Mouse (Mus musculus): Measurements from ENCODE around the gene Dcaf7. TPM values are rescaled to one million over a fixed set of nuclear protein-coding genes. Genes with fewer than 3 reads are reported as not detected.
A peak's percentile ranks its signal among the peaks of the same experiment; 100 is the strongest.
"Not testable (repeated sequence)": the region's sequence is repeated elsewhere in the genome, so short reads cannot be mapped to it uniquely, and the experiment has no call there.

The Dcaf7 gene
- total RNA-seq, 1 experiment: 30.3 TPM

DNA sequence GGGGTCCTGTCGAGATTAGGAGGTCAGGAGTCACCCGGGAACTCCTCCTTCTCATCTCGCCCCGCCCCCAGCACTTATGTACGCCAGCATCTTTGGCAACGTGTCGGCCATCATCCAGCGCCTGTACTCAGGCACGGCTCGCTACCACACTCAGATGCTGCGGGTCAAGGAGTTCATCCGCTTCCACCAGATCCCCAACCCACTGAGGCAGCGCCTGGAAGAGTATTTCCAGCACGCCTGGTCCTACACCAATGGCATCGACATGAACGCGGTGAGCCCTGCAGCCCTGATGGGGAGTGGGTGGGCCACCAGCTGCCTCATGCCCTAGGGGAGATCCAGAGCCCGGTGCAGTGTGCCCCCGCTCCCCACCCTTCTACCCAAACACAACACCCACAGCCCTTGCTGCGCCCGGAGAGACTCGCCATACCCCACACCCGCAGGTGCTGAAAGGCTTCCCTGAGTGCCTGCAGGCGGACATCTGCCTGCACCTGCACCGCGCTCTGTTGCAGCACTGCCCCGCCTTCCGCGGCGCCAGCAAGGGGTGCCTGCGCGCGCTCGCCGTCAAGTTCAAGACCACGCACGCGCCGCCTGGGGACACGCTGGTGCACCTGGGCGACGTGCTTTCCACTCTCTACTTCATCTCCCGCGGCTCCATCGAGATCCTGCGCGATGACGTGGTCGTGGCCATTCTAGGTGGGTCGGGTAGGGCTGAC is 16.5 kb upstream of the Dcaf7 start:
- DNase-seq (ENCODE audit: low read depth, low spot score): no peak
- TF ChIP-seq CHD2 (IDR thresholded peaks at IDR 0.05; ENCODE audit: low read depth, low read length) (no peak), HCFC1 (IDR thresholded peaks at IDR 0.05; ENCODE audit: borderline replicate concordance, insufficient read depth, low read length) (no peak), ZNF384 (IDR thresholded peaks at IDR 0.05; ENCODE audit: low read depth, low read length) (no peak), ZC3H11A (IDR thresholded peaks at IDR 0.05; ENCODE audit: borderline replicate concordance, low read depth, low read length) (no peak), MAFK (IDR thresholded peaks at IDR 0.05; ENCODE audit: insufficient read depth, low read depth, low read length) (no peak)
- no peak overlapping the region for H3K27ac ChIP-seq (ENCODE audit: insufficient read depth, low read depth, low read length, poor library complexity, severe bottlenecking)

DNA sequence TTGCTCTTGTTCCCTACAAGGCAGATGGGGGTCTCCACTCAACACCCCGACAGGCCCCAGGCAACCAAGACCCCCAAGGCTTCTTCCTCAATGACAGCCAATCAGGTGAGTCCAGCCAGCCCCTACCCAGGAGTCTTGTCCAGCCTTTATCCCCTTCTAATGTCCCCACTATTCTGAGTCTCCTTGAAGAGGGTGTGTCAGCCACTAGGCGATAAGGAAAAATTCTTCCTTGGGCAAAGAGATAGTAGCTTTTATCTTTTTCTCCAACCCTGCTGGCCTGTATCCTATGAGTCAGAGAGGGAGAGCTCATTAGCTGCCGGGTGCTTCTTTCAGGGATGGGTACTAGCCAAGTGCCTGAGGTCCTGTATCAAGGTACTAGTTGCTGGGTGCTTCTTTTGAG is 10.9 kb upstream of the Dcaf7 start:
- Histone ChIP-seq H3K4me1 (ENCODE audit: control insufficient read depth in 2 of 2, insufficient read depth in 2 of 2, low read length in 2 of 2, poor library complexity in 1 of 2) (no peaks in the 10 kb centered on the region), H3K27ac (ENCODE audit: insufficient read depth, low read depth, low read length, poor library complexity, severe bottlenecking) (no peak overlapping the region), H3K36me3 (ENCODE audit: control insufficient read depth, insufficient read depth, low read length, poor library complexity, severe bottlenecking) (peaks cover 3% of the 10 kb centered on the region; the same call in 1 of the 2 replicates), H3K4me3 (ENCODE audit: insufficient read depth in 1 of 2, low read depth in 1 of 2, low read length in 2 of 2, poor library complexity in 1 of 2, severe bottlenecking in 1 of 2) (no peak overlapping the region), H3K9ac (ENCODE audit: insufficient read depth, low read depth, low read length, poor library complexity, severe bottlenecking) (no peak overlapping the region), H3K9me3 (ENCODE audit: control insufficient read depth, insufficient read depth, low read depth, low read length) (no peaks in the 10 kb centered on the region)
- TF ChIP-seq CHD2 (IDR thresholded peaks at IDR 0.05; ENCODE audit: low read depth, low read length): no peak
- TF ChIP-seq ZNF384 (IDR thresholded peaks at IDR 0.05; ENCODE audit: low read depth, low read length): no peak
- TF ChIP-seq HCFC1 (IDR thresholded peaks at IDR 0.05; ENCODE audit: borderline replicate concordance, insufficient read depth, low read length): no peak
- TF ChIP-seq ZC3H11A (IDR thresholded peaks at IDR 0.05; ENCODE audit: borderline replicate concordance, low read depth, low read length): no peak
- TF ChIP-seq MAFK (IDR thresholded peaks at IDR 0.05; ENCODE audit: insufficient read depth, low read depth, low read length): no peak
- DNase-seq (ENCODE audit: low read depth, low spot score): no peak
- in situ Hi-C loops (cut with MboI; ENCODE audit: low sequenced_read_pairs in 2 of 2, unreplicated experiment in 2 of 2): no loop called here

More for the DNA sequence above, 16.5 kb upstream of the Dcaf7 start:
- Histone ChIP-seq H3K4me3 (ENCODE audit: insufficient read depth in 1 of 2, low read depth in 1 of 2, low read length in 2 of 2, poor library complexity in 1 of 2, severe bottlenecking in 1 of 2) (peak overlapping the region; percentile 43 to 69), H3K9ac (ENCODE audit: insufficient read depth, low read depth, low read length, poor library complexity, severe bottlenecking) (peak overlapping the region; percentile 52), H3K4me1 (ENCODE audit: control insufficient read depth in 2 of 2, insufficient read depth in 2 of 2, low read length in 2 of 2, poor library complexity in 1 of 2) (peaks cover 4 to 5% of the 10 kb centered on the region in 2 experiments; a peak in 2 of 4 replicates), H3K36me3 (ENCODE audit: control insufficient read depth, insufficient read depth, low read length, poor library complexity, severe bottlenecking) (peaks cover 3% of the 10 kb centered on the region; the same call in 1 of the 2 replicates), H3K9me3 (ENCODE audit: control insufficient read depth, insufficient read depth, low read depth, low read length) (no peaks in the 10 kb centered on the region)
- in situ Hi-C loops (cut with MboI; ENCODE audit: low sequenced_read_pairs in 2 of 2, unreplicated experiment in 2 of 2): no loop called here

DNA sequence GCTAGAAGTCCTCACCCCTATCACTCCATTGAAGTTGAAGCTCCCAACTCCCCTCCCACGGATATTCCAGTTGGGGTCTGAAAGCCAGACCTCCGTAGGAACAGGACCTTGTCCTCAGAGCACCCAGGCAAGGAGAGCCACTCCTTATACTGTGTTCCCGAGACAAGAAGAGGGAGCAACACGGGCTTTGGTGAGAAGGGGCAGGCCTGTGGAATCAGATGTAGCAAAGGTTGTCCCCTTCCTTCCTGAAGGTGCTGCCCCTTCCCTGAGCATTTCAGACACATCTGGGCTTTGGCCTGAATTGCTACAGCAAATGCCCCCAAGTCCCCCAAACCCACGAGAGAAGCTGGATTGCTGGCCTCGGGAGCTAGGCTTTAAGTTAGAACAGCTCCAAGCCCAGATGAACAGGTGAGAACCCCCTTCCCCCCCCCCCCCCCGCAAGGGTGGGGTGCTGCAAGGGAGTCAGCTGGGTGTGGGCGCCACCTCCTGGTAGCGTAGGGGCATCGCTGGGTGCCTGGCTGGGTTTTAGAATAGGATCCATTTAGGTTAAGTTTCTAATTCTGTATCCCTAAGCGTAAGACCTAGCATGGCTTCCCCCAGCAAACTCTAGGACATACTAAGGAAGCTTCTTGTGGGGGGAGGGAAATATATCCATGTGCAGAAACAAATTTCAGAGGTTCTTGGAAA is 10.1 kb upstream of the Dcaf7 start:
- Histone ChIP-seq H3K4me1 (ENCODE audit: control insufficient read depth in 2 of 2, insufficient read depth in 2 of 2, low read length in 2 of 2, poor library complexity in 1 of 2) (no peaks in the 10 kb centered on the region), H3K36me3 (ENCODE audit: control insufficient read depth, insufficient read depth, low read length, poor library complexity, severe bottlenecking) (peaks cover 3% of the 10 kb centered on the region; the same call in 1 of the 2 replicates), H3K4me3 (ENCODE audit: insufficient read depth in 1 of 2, low read depth in 1 of 2, low read length in 2 of 2, poor library complexity in 1 of 2, severe bottlenecking in 1 of 2) (no peak overlapping the region), H3K9ac (ENCODE audit: insufficient read depth, low read depth, low read length, poor library complexity, severe bottlenecking) (no peak overlapping the region), H3K9me3 (ENCODE audit: control insufficient read depth, insufficient read depth, low read depth, low read length) (no peaks in the 10 kb centered on the region), H3K27ac (ENCODE audit: insufficient read depth, low read depth, low read length, poor library complexity, severe bottlenecking) (no peak overlapping the region)
- DNase-seq (ENCODE audit: low read depth, low spot score): no peak
- TF ChIP-seq ZNF384 (IDR thresholded peaks at IDR 0.05; ENCODE audit: low read depth, low read length): no peak
- no peak for TF ChIP-seq MAFK (IDR thresholded peaks at IDR 0.05; ENCODE audit: insufficient read depth, low read depth, low read length)
- 0 out of 2 replicates have a peak, but pooled peaks have one; percentile 22 for TF ChIP-seq ZC3H11A (IDR thresholded peaks at IDR 0.05; ENCODE audit: borderline replicate concordance, low read depth, low read length)
- TF ChIP-seq HCFC1 (IDR thresholded peaks at IDR 0.05; ENCODE audit: borderline replicate concordance, insufficient read depth, low read length): no peak
- in situ Hi-C loops (cut with MboI; ENCODE audit: low sequenced_read_pairs in 2 of 2, unreplicated experiment in 2 of 2): no loop called here

DNA sequence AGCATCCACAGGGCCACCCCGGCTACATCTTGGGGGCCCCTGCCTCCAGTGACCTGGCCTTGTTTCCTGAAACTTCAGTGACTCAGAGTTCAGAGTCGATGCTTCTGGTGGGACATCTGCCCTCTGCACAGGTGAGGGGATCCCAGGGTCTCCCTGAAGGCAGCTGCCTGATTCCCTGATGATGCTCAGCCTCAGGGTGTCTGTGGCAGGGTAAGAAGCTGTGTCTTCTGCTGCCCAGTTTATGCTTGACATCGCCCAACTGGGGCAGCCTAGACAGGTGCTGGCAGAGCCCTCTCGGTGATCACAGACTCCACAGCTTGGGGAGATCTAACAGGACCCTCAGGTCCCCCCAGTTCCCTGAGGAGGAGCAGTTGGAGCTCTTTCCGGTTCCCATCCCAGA is 9.1 kb upstream of the Dcaf7 start:
- in situ Hi-C loops (cut with MboI; ENCODE audit: low sequenced_read_pairs in 2 of 2, unreplicated experiment in 2 of 2): no loop called here
- Histone ChIP-seq H3K4me1 (ENCODE audit: control insufficient read depth in 2 of 2, insufficient read depth in 2 of 2, low read length in 2 of 2, poor library complexity in 1 of 2) (no peaks in the 10 kb centered on the region), H3K27ac (ENCODE audit: insufficient read depth, low read depth, low read length, poor library complexity, severe bottlenecking) (no peak overlapping the region), H3K4me3 (ENCODE audit: insufficient read depth in 1 of 2, low read depth in 1 of 2, low read length in 2 of 2, poor library complexity in 1 of 2, severe bottlenecking in 1 of 2) (no peak overlapping the region), H3K9ac (ENCODE audit: insufficient read depth, low read depth, low read length, poor library complexity, severe bottlenecking) (no peak overlapping the region), H3K36me3 (ENCODE audit: control insufficient read depth, insufficient read depth, low read length, poor library complexity, severe bottlenecking) (no peaks in the 10 kb centered on the region), H3K9me3 (ENCODE audit: control insufficient read depth, insufficient read depth, low read depth, low read length) (no peaks in the 10 kb centered on the region)
- DNase-seq (ENCODE audit: low read depth, low spot score): no peak
- TF ChIP-seq CHD2 (IDR thresholded peaks at IDR 0.05; ENCODE audit: low read depth, low read length) (no peak), HCFC1 (IDR thresholded peaks at IDR 0.05; ENCODE audit: borderline replicate concordance, insufficient read depth, low read length) (no peak), MAFK (IDR thresholded peaks at IDR 0.05; ENCODE audit: insufficient read depth, low read depth, low read length) (no peak), ZC3H11A (IDR thresholded peaks at IDR 0.05; ENCODE audit: borderline replicate concordance, low read depth, low read length) (no peak), ZNF384 (IDR thresholded peaks at IDR 0.05; ENCODE audit: low read depth, low read length) (no peak)

DNA sequence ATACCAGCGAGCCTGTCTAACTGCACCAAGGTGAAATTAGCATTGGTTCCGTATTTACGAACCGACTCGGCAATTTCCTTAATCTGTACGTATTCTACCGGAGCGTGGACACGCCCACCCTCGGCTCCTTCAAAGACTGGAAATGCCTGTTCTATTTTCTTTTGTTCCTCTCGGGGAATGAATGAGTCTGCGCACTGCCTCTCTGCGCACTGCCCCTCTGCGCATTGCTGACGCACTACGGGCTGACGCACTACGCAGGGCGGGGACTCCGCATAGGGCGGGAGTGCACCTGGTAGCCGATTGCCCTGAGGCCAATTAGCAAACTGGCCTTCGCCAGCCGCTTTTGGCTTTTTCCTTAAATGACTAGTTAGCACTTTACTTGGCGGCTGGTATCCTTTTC is 4.6 kb upstream of the Dcaf7 start:
- H3K27ac ChIP-seq (ENCODE audit: insufficient read depth, low read depth, low read length, poor library complexity, severe bottlenecking); H3K36me3 ChIP-seq (ENCODE audit: control insufficient read depth, insufficient read depth, low read length, poor library complexity, severe bottlenecking); H3K9me3 ChIP-seq (ENCODE audit: control insufficient read depth, insufficient read depth, low read depth, low read length); H3K9ac ChIP-seq (ENCODE audit: insufficient read depth, low read depth, low read length, poor library complexity, severe bottlenecking); in situ Hi-C loops (cut with MboI; ENCODE audit: low sequenced_read_pairs in 2 of 2, unreplicated experiment in 2 of 2); DNase-seq (ENCODE audit: low read depth, low spot score); H3K4me1 ChIP-seq (ENCODE audit: control insufficient read depth in 2 of 2, insufficient read depth in 2 of 2, low read length in 2 of 2, poor library complexity in 1 of 2): not testable (repeated sequence)
- H3K4me3 ChIP-seq (ENCODE audit: insufficient read depth in 1 of 2, low read depth in 1 of 2, low read length in 2 of 2, poor library complexity in 1 of 2, severe bottlenecking in 1 of 2): peak overlapping the region; percentile 22 to 44; a peak in 2 of 4 replicates
